Mouse (Mus musculus): ENCODE measurements around the gene Tmem11. TPM values are rescaled to one million over a fixed set of nuclear protein-coding genes. Genes with fewer than 3 reads are reported as not detected.

Gene Tmem11
- total RNA-seq, 4 experiments from 2014 or later: 37.2 to 44.1 (median 43.5) TPM

DNA sequence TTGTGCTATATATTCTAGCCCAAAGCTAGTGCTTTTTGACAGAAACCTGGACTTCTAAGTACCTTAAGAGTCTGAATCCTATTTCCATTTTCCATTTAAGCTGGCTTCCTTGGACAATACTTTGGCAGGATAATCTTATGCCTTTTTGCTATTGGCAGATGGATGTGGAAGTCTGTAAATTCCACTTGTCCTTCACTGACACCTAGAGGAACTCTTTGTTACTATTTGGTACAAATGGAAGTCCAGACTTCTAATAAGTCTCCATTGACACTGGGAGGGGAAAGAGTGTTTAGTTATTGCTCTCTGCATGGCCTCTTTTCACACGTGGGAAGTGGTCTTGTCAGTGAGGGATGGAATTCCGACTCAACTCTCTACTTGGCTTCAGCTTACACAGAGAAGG lies 50.2 kb downstream of the Tmem11 start:
- no peak for DNase-seq (ENCODE audit: low spot score in 2 of 2)

DNA sequence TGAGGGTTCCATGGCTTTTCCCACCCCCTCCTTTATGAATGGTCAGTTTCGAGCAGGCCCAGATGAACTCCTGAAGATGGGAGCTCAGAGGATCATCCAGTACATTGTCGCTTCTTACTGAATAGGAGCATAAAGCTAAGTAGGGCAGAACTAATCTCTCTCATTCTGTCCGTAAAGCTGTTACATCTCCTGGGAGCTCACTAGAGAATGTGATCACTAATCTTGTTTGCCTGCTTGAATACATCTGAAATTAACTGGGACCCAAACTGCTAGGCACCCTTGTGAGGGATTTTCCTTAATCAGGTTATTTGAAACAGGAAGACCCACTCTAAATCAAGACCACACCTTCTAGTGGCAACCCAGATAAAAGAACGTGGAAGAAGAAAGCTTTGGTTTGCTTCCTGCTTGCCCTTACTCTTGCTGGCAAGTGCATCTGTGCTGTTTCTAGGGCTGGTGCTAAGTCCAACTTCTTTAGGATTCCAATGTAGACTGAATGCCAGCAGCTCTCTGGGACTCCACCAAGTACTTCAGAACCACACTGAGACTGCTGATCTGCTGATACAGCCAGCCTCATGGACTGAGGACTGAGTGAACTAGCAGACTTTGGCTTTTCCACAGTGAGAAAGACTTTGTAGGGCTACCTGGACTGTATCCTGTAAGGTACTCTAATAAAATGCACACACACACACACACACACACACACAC lies 51.7 kb downstream of the Tmem11 start:
- DNase-seq (ENCODE audit: low spot score in 2 of 2): no peak

DNA sequence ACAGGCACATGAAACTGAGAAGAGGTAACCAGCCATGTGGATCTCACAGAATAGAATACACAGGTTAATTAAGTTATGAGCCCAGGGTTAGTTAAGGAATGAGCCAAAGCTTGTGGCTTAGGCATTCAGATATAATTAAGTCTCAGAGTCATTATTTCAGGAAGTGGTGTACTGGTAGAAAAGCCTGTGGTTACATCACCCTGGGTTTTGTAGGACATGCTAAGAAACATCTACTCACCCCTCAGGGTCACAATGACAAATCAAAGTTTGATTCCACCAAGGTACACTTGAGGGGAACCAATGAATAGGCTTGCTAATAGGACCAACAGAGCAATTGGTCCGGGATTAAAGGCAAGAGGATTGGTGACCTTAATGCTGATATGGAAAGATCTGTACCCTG lies 52.4 kb downstream of the Tmem11 start:
- no peak for DNase-seq (ENCODE audit: low spot score in 2 of 2)

DNA sequence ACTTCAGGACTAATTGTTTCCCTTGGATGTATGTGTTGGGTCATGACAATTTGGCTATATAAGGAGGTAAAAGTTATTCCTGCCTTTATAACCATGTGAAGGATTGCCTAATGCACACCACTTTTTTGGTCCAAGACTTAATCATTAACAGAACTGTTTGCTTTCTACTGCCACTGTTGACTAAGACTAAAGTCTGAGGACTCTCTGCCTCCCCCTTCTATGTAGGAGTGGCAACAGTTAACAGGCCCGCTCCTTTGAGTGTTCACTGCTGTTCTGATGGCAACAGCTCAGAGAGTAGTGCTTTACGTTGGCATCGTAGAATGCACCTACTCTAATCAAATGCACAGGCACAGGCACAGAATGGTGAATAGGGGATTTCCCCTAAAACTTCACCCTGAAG lies 53.9 kb downstream of the Tmem11 start:
- DNase-seq (ENCODE audit: low spot score in 2 of 2): no peak

DNA sequence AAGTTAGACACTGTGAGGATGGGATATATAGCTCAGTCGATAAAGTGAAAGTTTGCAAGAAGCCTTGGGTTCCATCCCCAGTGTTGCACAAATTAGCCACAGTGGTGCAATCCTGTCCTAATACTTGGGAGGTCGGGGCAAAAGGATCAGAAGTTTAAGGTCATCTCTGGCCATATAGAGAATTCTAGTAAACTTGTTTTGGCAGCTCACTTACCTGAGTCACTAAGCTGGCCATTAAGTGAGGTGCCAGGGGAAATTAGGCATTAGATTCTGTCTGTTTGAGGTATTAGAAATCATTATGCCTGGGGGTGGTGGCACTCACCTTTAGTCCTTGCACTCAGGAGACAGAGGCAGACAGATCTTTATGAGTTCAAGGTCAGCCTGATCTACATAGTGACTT lies 55.3 kb downstream of the Tmem11 start:
- no peak for DNase-seq (ENCODE audit: low spot score in 2 of 2)

DNA sequence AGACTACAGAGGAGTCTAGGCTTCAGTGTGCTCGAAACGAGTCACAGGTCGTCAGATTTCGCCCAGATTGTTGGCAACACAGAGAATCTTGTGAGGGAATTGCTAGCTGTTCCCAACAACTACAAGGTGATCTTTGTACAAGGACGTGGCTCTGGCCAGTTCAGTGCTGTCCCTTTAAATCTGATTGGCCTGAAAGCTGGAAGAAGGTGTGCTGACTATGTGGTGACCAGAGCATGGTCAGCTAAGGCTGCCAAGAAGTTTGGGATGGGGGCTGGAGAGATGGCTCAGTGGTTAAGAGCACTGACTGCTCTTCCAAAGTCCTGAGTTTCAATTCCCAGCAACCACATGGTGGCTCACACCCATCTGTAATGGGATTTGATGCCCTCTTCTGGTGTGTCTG lies 62.7 kb downstream of the Tmem11 start:
- DNase-seq (ENCODE audit: low spot score in 2 of 2): no peak

Other genes with a start within 250 kb of the Tmem11 start
- 10 to 100 TPM in 1 of 4 experiments, 1 to 10 TPM in 3; 9.5 to 10.3 (median 9.8) TPM for gene Llgl1, start 179.5 kb downstream of the Tmem11 start, total RNA-seq (2022)
- gene Flii, start 152.0 kb downstream of the Tmem11 start, total RNA-seq (2022): 100 to 1,000 TPM in 2 of 4 experiments, 10 to 100 TPM in 2; 96.0 to 116 (median 101) TPM
- 10 to 100 TPM; 80.3 to 94.0 (median 84.3) TPM for gene Mief2, start 150.9 kb downstream of the Tmem11 start, total RNA-seq (2022)
- gene Top3a, start 101.9 kb downstream of the Tmem11 start, total RNA-seq (2022): 1 to 10 TPM; 3.8 to 4.7 (median 4.2) TPM
- gene Smcr8, start 101.7 kb downstream of the Tmem11 start, total RNA-seq (2022): 10 to 100 TPM; 16.7 to 22.3 (median 19.7) TPM
- gene Shmt1, start 67.6 kb downstream of the Tmem11 start, total RNA-seq (2022): 10 to 100 TPM; 10.5 to 15.0 (median 12.5) TPM
- 10 to 100 TPM; 23.9 to 28.1 (median 24.2) TPM for gene Dhrs7b, start 48.6 kb downstream of the Tmem11 start, total RNA-seq (2022)
- 1 to 10 TPM; 6.5 to 9.2 (median 7.3) TPM for gene Natd1, start 35.5 kb upstream of the Tmem11 start, total RNA-seq (2022)
- 100 to 1,000 TPM; 117 to 122 (median 119) TPM for gene Map2k3, start 52.8 kb upstream of the Tmem11 start, total RNA-seq (2022)
- gene Kcnj12, start 143.3 kb upstream of the Tmem11 start, total RNA-seq (2022): 10 to 100 TPM; 59.6 to 63.8 (median 62.0) TPM
- gene Tnfrsf13b, start 247.5 kb upstream of the Tmem11 start, total RNA-seq (2022): under 1 TPM in 3 of 4 experiments, not detected in 1; 0.19 to 0.29 (median 0.19) TPM